Mouse (Mus musculus): ENCODE results near the gene Gm28038. TPM values are rescaled to one million over a fixed set of nuclear protein-coding genes. Genes with fewer than 3 reads are reported as not detected.
A peak's percentile ranks its signal among the peaks of the same experiment; 100 is the strongest.

Gm28038 gene
- not detected in 2 replicates for polyA plus RNA-seq (2015; fragmentation: Nextera tagmentation; extraction: Ambion mirVana)

DNA sequence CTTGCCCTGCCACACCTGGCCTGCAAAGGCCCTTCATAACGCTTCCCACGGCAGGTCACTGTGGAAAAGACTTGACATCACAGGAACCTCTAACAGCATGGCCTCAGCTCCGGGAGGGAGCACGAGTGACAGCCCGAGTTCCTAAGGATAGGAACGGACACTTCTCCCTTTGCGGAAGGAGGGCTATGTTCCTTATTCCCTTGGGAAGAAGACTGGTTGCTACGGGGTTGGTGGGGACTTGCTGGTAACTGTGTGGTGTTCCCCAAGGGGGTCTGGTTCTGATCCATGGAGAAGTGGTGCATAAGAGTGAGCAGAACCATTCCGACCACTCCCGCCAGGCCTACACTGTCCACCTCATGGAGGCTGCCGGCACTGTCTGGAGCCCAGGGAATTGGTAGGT, at the start of gene Gm28038:
Gm28038 (plus strand) TSS at position 301 of the 400 bp plus-strand sequence.
- TF ChIP-seq EP300 (optimal IDR thresholded peaks at IDR 0.05) (no peak), CTCF (IDR thresholded peaks at IDR 0.05; ENCODE audit: low read depth) (no peak)
- 91% methylated on average over 11 of the region's 11 CpGs for WGBS
- DNase-seq (ENCODE audit: low spot score) (no peak), ATAC-seq (ENCODE audit: low FRiP score, low TSS enrichment) (no peak)
- peaks cover 5% of the 10 kb centered on the region; the same call in 1 of the 2 replicates for H3K4me1 ChIP-seq (replicated peaks; ENCODE audit: control insufficient read depth, insufficient read depth)
- no peak within 1 kb of the TSS for H3K4me2 ChIP-seq (replicated peaks; ENCODE audit: low read depth)
- H3K36me3 ChIP-seq (ENCODE audit: control insufficient read depth, insufficient read depth, low read length), result no peaks in the 10 kb centered on the region
- no peak within 1 kb of the TSS for H3K4me3 ChIP-seq (ENCODE audit: low read depth, low read length)
- H3K27me3 ChIP-seq (ENCODE audit: control insufficient read depth, insufficient read depth, low read length), result no peaks in the 10 kb centered on the region
- H3K9ac ChIP-seq (ENCODE audit: low read length), result no peak within 1 kb of the TSS
- H3K27ac ChIP-seq (replicated peaks), result no peak within 1 kb of the TSS
- H3K9me3 ChIP-seq (ENCODE audit: control insufficient read depth, low read length), result no peaks in the 10 kb centered on the region

GRCm38 (mm10) chr2:30235593-30235992, 45.2 kb upstream of the Gm28038 start:
- Histone ChIP-seq H3K9me3 (ENCODE audit: control insufficient read depth, low read length) (no peaks in the 10 kb centered on the region), H3K4me1 (replicated peaks; ENCODE audit: control insufficient read depth, insufficient read depth) (peaks cover 6% of the 10 kb centered on the region), H3K9ac (ENCODE audit: low read length) (no peak overlapping the region), H3K4me2 (replicated peaks; ENCODE audit: low read depth) (no peak overlapping the region), H3K4me3 (ENCODE audit: low read depth, low read length) (no peak overlapping the region), H3K27ac (replicated peaks) (no peak overlapping the region), H3K27me3 (ENCODE audit: control insufficient read depth, insufficient read depth, low read length) (no peaks in the 10 kb centered on the region), H3K36me3 (ENCODE audit: control insufficient read depth, insufficient read depth, low read length) (no peaks in the 10 kb centered on the region)
- 76% methylated on average over 5 of the region's 5 CpGs for WGBS
- DNase-seq (ENCODE audit: low spot score), result no peak
- TF ChIP-seq CTCF (IDR thresholded peaks at IDR 0.05; ENCODE audit: low read depth) (no peak), EP300 (optimal IDR thresholded peaks at IDR 0.05) (no peak)
- ATAC-seq (ENCODE audit: low FRiP score, low TSS enrichment), result no peak

DNA sequence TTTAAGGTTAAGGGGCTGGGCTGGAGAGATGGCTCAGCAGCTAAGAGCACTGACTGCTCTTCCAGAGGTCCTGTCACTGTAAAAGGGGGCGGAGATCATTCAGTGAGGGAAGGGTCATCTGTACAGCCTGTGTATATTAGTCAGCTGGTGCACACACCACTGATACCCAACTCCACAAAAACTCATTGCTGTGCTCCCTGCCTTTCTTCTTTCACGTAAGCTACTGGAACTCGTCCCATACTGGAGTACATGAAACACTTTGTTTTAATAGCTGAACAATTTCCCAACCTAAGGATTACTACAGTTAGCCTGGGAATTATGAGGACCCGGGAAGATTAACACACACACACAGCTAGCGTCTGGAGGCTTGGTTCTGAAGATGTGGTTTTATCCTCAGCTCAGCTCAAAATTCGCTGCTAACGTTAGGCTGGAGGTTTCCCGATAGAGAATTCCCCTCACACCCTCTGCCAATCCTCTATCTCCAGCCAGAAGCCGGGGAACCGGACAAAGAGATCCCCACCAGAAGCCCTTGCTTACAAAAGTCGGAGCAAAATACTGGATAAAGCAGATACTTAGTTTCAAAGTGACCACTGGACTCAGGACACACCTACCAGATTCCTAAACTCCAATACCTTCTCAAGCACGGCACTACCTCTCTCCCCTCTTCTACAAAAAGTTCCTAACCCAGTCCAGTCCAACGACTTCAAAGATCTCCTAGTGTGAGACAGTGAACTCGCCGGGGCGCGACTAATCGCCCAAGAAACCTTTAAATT, 44.2 kb upstream of the Gm28038 start:
- Histone ChIP-seq H3K4me2 (replicated peaks; ENCODE audit: low read depth) (peak overlapping the region; percentile 68), H3K36me3 (ENCODE audit: control insufficient read depth, insufficient read depth, low read length) (peaks cover 8% of the 10 kb centered on the region; the same call in 1 of the 2 replicates), H3K4me3 (ENCODE audit: low read depth, low read length) (peak overlapping the region; percentile 66), H3K9ac (ENCODE audit: low read length) (peak overlapping the region; percentile 65), H3K27ac (replicated peaks) (peak overlapping the region; percentile 90), H3K9me3 (ENCODE audit: control insufficient read depth, low read length) (no peaks in the 10 kb centered on the region), H3K27me3 (ENCODE audit: control insufficient read depth, insufficient read depth, low read length) (no peaks in the 10 kb centered on the region), H3K4me1 (replicated peaks; ENCODE audit: control insufficient read depth, insufficient read depth) (peaks cover 6% of the 10 kb centered on the region)
- DNase-seq (ENCODE audit: low spot score) (no peak), ATAC-seq (ENCODE audit: low FRiP score, low TSS enrichment) (no peak)
- WGBS, result 3% methylated on average over 18 of the region's 18 CpGs
- no peak for TF ChIP-seq CTCF (IDR thresholded peaks at IDR 0.05; ENCODE audit: low read depth)
- no peak for TF ChIP-seq EP300 (optimal IDR thresholded peaks at IDR 0.05)

DNA sequence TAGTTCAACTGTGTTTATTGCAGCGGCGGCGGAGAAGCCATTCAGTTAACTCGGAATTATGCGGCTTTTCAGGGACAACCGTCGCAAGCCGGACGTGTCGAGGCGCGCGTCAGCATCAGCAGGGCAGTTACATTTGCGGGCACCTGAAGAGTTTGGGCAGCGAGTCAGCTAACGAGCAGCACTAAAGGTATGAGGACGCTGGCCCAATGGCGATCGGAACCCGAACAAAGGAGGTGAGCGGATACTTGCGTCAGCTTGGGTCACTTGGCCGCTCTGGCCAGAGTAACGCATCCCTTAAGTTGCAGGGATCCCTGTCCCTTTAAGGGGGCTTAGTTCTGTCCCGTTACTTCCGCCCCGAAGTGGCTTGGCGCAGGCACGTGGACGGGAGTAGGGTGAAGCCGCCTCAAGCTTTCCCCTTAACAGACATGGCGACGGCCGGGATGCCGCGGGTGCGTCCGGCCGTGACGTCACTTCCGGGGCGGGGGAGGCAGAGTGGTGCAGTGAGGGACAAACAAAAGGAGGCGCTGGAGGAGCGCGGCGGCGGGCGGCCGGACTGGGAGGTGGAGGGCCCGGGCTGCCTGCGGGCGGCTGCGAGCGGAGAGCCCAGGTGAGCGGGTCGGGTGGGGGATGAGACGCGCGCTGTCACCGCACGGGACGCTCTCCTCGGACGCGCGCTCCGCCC, 43.5 kb upstream of the Gm28038 start, which contains the start of gene Lrrc8a:
Lrrc8a (plus strand) TSS at position 517 of the 682 bp plus-strand sequence.
- Histone ChIP-seq H3K4me2 (replicated peaks; ENCODE audit: low read depth) (peak within 1 kb of the TSS; percentile 68), H3K4me3 (ENCODE audit: low read depth, low read length) (peak within 1 kb of the TSS; percentile 66), H3K9ac (ENCODE audit: low read length) (peak within 1 kb of the TSS; percentile 69), H3K27me3 (ENCODE audit: control insufficient read depth, insufficient read depth, low read length) (no peaks in the 10 kb centered on the region), H3K9me3 (ENCODE audit: control insufficient read depth, low read length) (no peaks in the 10 kb centered on the region), H3K27ac (replicated peaks) (peak within 1 kb of the TSS; percentile 90), H3K36me3 (ENCODE audit: control insufficient read depth, insufficient read depth, low read length) (peaks cover 10% of the 10 kb centered on the region; the same call in 1 of the 2 replicates), H3K4me1 (replicated peaks; ENCODE audit: control insufficient read depth, insufficient read depth) (peaks cover 6% of the 10 kb centered on the region)
- TF ChIP-seq EP300 (optimal IDR thresholded peaks at IDR 0.05), result peak; percentile 59
- peak; percentile 68 for TF ChIP-seq CTCF (IDR thresholded peaks at IDR 0.05; ENCODE audit: low read depth)
- DNase-seq (ENCODE audit: low spot score) (peak; percentile 100), ATAC-seq (ENCODE audit: low FRiP score, low TSS enrichment) (peak; percentile 97)
- WGBS, result under 1% methylated on average over 46 of the region's 67 CpGs

DNA sequence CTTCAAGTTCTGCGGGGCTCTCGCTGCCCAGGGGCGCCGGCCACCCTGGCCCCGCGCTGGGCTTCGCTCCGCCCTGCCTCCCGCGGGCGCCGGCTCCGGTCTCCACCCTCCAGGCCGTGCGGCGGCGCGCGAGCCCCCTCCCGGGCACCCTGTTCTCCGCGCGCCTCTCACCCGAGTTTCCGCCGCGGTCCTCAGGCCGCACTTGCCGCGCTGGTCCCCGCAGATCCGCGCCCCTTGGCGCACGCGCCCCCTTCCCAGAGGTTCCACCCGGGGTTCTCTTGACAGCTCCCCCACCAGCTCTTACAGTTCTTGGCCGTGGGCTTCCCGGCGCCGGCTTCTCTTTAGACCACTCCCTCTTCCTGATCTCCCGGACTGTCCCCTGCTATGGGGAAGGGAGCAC, 43.0 kb upstream of the Gm28038 start:
- Histone ChIP-seq H3K4me3 (ENCODE audit: low read depth, low read length) (peak overlapping the region; percentile 66), H3K9me3 (ENCODE audit: control insufficient read depth, low read length) (no peaks in the 10 kb centered on the region), H3K9ac (ENCODE audit: low read length) (peak overlapping the region; percentile 69), H3K27me3 (ENCODE audit: control insufficient read depth, insufficient read depth, low read length) (no peaks in the 10 kb centered on the region), H3K4me1 (replicated peaks; ENCODE audit: control insufficient read depth, insufficient read depth) (peaks cover 6% of the 10 kb centered on the region), H3K4me2 (replicated peaks; ENCODE audit: low read depth) (peak overlapping the region; percentile 68), H3K27ac (replicated peaks) (peak overlapping the region; percentile 90), H3K36me3 (ENCODE audit: control insufficient read depth, insufficient read depth, low read length) (peaks cover 10% of the 10 kb centered on the region; the same call in 1 of the 2 replicates)
- under 1% methylated on average over 25 of the region's 42 CpGs for WGBS
- no peak for DNase-seq (ENCODE audit: low spot score)
- TF ChIP-seq CTCF (IDR thresholded peaks at IDR 0.05; ENCODE audit: low read depth) (no peak), EP300 (optimal IDR thresholded peaks at IDR 0.05) (no peak)
- peak; percentile 85 for ATAC-seq (ENCODE audit: low FRiP score, low TSS enrichment)
